Mouse (Mus musculus): ENCODE measurements around the gene Tomm40. TPM values are rescaled to one million over a fixed set of nuclear protein-coding genes. Genes with fewer than 3 reads are reported as not detected.

The Tomm40 gene
- polyA plus RNA-seq, 1 experiment: 125 TPM

DNA sequence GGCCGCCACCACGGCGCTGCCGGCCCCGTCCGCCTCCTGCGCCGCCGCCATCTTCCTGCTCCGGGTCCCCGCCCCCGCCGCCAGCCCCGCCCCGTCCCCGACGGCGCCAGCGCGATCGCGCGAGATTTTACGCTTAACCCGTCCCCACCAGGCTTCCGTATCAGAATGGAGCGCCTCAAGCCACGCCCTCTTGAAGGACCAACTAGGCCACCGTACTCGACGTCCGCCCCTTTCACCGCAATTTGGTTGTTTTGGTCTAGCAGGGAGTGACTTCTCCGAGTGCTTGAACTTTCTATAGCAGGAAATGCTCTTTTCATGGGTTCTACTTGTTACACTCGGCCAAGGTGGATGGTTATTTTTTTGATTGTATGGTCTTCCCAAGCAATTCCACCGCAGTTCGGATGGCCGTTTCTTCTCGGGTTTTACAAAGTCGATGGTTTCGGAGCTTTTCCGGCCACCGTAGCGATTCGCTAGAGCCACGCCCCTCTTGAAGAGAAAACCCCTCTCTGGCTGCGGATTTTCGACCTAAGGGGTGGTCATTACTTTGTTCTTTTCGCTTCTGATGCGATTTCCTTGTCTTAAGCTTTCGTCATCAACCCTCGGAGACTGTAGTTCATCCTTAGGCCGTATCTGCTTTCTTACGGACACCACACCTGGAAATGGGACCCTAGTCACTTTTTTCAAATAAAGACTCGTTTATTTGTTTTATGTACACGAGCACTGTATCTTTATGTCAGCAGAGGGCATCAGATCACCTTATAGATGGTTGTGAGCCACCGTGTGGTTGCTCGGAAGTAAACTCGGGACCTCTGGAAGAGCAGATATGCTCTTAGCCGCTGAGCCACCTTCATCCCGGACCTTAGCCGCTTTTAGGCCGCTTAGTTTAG, 50.0 kb downstream of the Tomm40 start, which contains the start of gene Clptm1:
Gene Clptm1 (minus strand): TSS at position 79 of the 887 bp plus-strand sequence.
- H3K27me3 ChIP-seq (ENCODE audit: control insufficient read depth, insufficient read depth, low read length): no peaks in the 10 kb centered on the region
- TF ChIP-seq POLR2A (IDR thresholded peaks at IDR 0.05; ENCODE audit: borderline replicate concordance, insufficient read depth, low read length): peak; percentile 49
- 0 out of 2 replicates have a peak, but pooled peaks have one; percentile 10 for TF ChIP-seq CTCF (IDR thresholded peaks at IDR 0.05; ENCODE audit: borderline replicate concordance, insufficient read depth, low read depth, low read length)
- WGBS: under 1% methylated on average over 63 of the region's 63 CpGs
- peak within 1 kb of the TSS; percentile 86 for H3K4me3 ChIP-seq (replicated peaks; ENCODE audit: insufficient read depth, low read depth, low read length)
- peak; percentile 97 to 99 for DNase-seq
- peaks cover 12% of the 10 kb centered on the region; the same call in 1 of the 2 replicates for H3K4me1 ChIP-seq (ENCODE audit: control insufficient read depth, insufficient read depth, low read length)
- H3K27ac ChIP-seq (ENCODE audit: insufficient read depth, low read length): peak within 1 kb of the TSS; percentile 40; the same call in 1 of the 2 replicates

DNA sequence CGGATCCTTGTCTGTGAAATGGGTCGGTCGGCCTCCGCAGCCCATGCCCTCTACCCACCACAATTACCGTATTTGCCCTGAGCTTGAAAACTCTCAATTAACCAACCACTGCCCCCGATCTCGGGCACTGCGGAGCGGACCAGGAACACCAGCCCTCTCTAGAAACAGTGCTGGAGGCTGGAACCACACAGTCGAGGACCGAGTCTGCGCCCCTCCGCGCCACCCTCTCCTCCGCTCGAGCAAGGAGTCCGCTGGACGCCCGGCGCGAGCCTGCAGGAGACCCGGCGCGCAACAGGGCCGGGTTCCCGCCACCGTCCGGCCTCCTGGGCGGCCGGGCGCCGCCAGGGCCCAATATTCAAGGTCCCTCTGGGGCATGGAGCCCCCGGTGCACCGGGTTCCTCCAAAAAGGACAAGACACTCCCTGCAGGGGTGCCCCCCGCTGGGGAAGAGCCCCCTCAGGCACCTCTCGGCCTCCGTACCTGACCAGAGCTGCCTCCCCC, 50.7 kb downstream of the Tomm40 start:
- no peak for TF ChIP-seq CTCF (IDR thresholded peaks at IDR 0.05; ENCODE audit: borderline replicate concordance, insufficient read depth, low read depth, low read length)
- no peak for TF ChIP-seq POLR2A (IDR thresholded peaks at IDR 0.05; ENCODE audit: borderline replicate concordance, insufficient read depth, low read length)
- 0 out of 2 replicates have a peak overlapping the region, but pooled peaks have one; percentile 18 for H3K27ac ChIP-seq (ENCODE audit: insufficient read depth, low read length)
- H3K27me3 ChIP-seq (ENCODE audit: control insufficient read depth, insufficient read depth, low read length): no peaks in the 10 kb centered on the region
- H3K4me3 ChIP-seq (replicated peaks; ENCODE audit: insufficient read depth, low read depth, low read length): peak overlapping the region; percentile 86
- H3K4me1 ChIP-seq (ENCODE audit: control insufficient read depth, insufficient read depth, low read length): peaks cover 12% of the 10 kb centered on the region; the same call in 1 of the 2 replicates
- DNase-seq: no peak
- under 1% methylated on average over 37 of the region's 37 CpGs for WGBS

DNA sequence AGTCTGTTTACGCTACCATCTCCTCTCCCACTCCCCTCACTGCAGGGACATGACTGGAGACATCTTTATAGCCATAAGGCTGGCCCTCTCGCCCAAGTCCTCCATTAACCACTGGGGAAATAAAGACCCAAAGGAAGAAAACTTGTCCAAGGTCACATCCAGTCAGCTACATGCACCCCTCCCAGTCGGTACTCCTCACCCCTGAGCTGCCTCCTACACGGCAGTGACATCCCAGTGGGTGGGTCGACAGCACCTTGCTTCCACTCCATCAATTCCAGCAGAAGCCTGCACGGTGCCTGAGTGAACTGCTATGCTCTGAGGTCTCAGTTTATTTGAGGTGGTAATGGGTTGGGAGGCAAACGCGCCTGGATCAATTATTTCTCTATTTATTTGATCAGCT, 51.3 kb downstream of the Tomm40 start:
- WGBS: 9% methylated on average over 8 of the region's 8 CpGs
- peak; percentile 20 to 30 for DNase-seq
- Histone ChIP-seq H3K4me3 (replicated peaks; ENCODE audit: insufficient read depth, low read depth, low read length) (peak overlapping the region; percentile 86), H3K27ac (ENCODE audit: insufficient read depth, low read length) (no peak overlapping the region), H3K27me3 (ENCODE audit: control insufficient read depth, insufficient read depth, low read length) (no peaks in the 10 kb centered on the region), H3K4me1 (ENCODE audit: control insufficient read depth, insufficient read depth, low read length) (peaks cover 9% of the 10 kb centered on the region; the same call in 1 of the 2 replicates)
- TF ChIP-seq POLR2A (IDR thresholded peaks at IDR 0.05; ENCODE audit: borderline replicate concordance, insufficient read depth, low read length) (no peak), CTCF (IDR thresholded peaks at IDR 0.05; ENCODE audit: borderline replicate concordance, insufficient read depth, low read depth, low read length) (no peak)

DNA sequence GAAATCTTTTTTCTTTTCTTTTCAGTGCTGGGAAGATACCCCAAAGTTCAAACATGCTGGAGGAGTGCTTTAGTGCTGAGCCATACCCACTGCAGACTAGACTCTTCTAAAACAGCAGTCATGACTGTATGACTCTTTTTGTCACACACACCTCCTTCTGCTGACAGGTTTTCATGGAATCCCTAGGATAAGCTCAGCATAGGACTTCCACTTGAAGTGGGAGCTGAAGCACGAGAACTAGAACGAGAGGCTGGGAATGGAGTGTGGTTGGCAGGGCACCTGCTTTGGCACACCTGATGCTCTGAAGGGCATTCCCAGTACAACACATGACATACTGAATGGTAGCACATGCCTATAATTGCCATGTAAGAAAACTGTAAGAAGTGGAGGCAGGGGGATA, 62.6 kb downstream of the Tomm40 start:
- Histone ChIP-seq H3K27ac (ENCODE audit: insufficient read depth, low read length) (no peak overlapping the region), H3K4me1 (ENCODE audit: control insufficient read depth, insufficient read depth, low read length) (peaks cover 4% of the 10 kb centered on the region), H3K4me3 (replicated peaks; ENCODE audit: insufficient read depth, low read depth, low read length) (no peak overlapping the region), H3K27me3 (ENCODE audit: control insufficient read depth, insufficient read depth, low read length) (no peaks in the 10 kb centered on the region)
- no peak for DNase-seq
- WGBS: 85% methylated on average over 2 of the region's 2 CpGs
- no peak for TF ChIP-seq CTCF (IDR thresholded peaks at IDR 0.05; ENCODE audit: borderline replicate concordance, insufficient read depth, low read depth, low read length)
- TF ChIP-seq POLR2A (IDR thresholded peaks at IDR 0.05; ENCODE audit: borderline replicate concordance, insufficient read depth, low read length): no peak

Other genes with a start within 250 kb of the Tomm40 start
- 8.6 and 9.2 TPM in 2 replicates for gene Bloc1s3, start 207.1 kb downstream of the Tomm40 start, polyA plus RNA-seq (2012; rRNA removed)
- gene Trappc6a, start 207.0 kb downstream of the Tomm40 start, polyA plus RNA-seq (2012; rRNA removed): 23.0 and 26.2 TPM in 2 replicates
- gene Nkpd1, start 197.6 kb downstream of the Tomm40 start, polyA plus RNA-seq (2012; rRNA removed): 1.3 and 1.8 TPM in 2 replicates
- gene Ppp1r37, start 152.4 kb downstream of the Tomm40 start, polyA plus RNA-seq (2012; rRNA removed): 134 and 136 TPM in 2 replicates
- 3.4 and 4.0 TPM in 2 replicates for gene Zfp296, start 138.2 kb downstream of the Tomm40 start, polyA plus RNA-seq (2012; rRNA removed)
- 86.1 and 87.2 TPM in 2 replicates for gene Gemin7, start 137.8 kb downstream of the Tomm40 start, polyA plus RNA-seq (2012; rRNA removed)
- 151 and 152 TPM in 2 replicates for gene Clasrp, start 111.0 kb downstream of the Tomm40 start, polyA plus RNA-seq (2012; rRNA removed)
- 4.7 and 5.8 TPM in 2 replicates for gene Relb, start 86.0 kb downstream of the Tomm40 start, polyA plus RNA-seq (2012; rRNA removed)
- 158 and 159 TPM in 2 replicates for gene Clptm1, start 50.4 kb downstream of the Tomm40 start, polyA plus RNA-seq (2012; rRNA removed)
- not detected in 2 replicates for gene Apoc2, start 37.5 kb downstream of the Tomm40 start, polyA plus RNA-seq (2012; rRNA removed)
- not detected in 2 replicates for gene Gm44805, start 34.0 kb downstream of the Tomm40 start, polyA plus RNA-seq (2012; rRNA removed)
- not detected in 2 replicates for gene Apoc4, start 34.0 kb downstream of the Tomm40 start, polyA plus RNA-seq (2012; rRNA removed)
- 5.1 and 6.6 TPM in 2 replicates for gene Apoc1, start 22.8 kb downstream of the Tomm40 start, polyA plus RNA-seq (2012; rRNA removed)
- gene Apoe, start 16.2 kb downstream of the Tomm40 start, polyA plus RNA-seq (2012; rRNA removed): 2,800 and 2,936 TPM in 2 replicates
- 8.9 and 9.3 TPM in 2 replicates for gene Nectin2, start 35.0 kb upstream of the Tomm40 start, polyA plus RNA-seq (2012; rRNA removed)
- gene Bcam, start 55.6 kb upstream of the Tomm40 start, polyA plus RNA-seq (2012; rRNA removed): 24.7 and 25.3 TPM in 2 replicates
- not detected in 2 replicates for gene Cblc, start 81.4 kb upstream of the Tomm40 start, polyA plus RNA-seq (2012; rRNA removed)
- gene Bcl3, start 107.3 kb upstream of the Tomm40 start, polyA plus RNA-seq (2012; rRNA removed): 0.80 and 0.84 TPM in 2 replicates
- gene Gm19345, start 136.6 kb upstream of the Tomm40 start, polyA plus RNA-seq (2012; rRNA removed): 6.9 and 8.2 TPM in 2 replicates
- 0.21 and 0.74 TPM in 2 replicates for gene Ceacam16, start 145.9 kb upstream of the Tomm40 start, polyA plus RNA-seq (2012; rRNA removed)
- not detected in 2 replicates for gene Ceacam19, start 172.5 kb upstream of the Tomm40 start, polyA plus RNA-seq (2012; rRNA removed)
- 7.4 and 7.5 TPM in 2 replicates for gene Pvr, start 205.7 kb upstream of the Tomm40 start, polyA plus RNA-seq (2012; rRNA removed)
- gene Igsf23, start 235.3 kb upstream of the Tomm40 start, polyA plus RNA-seq (2012; rRNA removed): not detected in 2 replicates
- not detected in 2 replicates for gene Ceacam20, start 250.0 kb upstream of the Tomm40 start, polyA plus RNA-seq (2012; rRNA removed)

All from cerebellum, adult 2 months (tissue).